Mouse (Mus musculus): ENCODE measurements around the gene Adipor2. TPM values are rescaled to one million over a fixed set of nuclear protein-coding genes. Genes with fewer than 3 reads are reported as not detected.
"Not testable (repeated sequence)": the region's sequence is repeated elsewhere in the genome, so short reads cannot be mapped to it uniquely, and the experiment has no call there.

Adipor2 gene
- polyA plus RNA-seq, 1 experiment: 111 TPM

DNA sequence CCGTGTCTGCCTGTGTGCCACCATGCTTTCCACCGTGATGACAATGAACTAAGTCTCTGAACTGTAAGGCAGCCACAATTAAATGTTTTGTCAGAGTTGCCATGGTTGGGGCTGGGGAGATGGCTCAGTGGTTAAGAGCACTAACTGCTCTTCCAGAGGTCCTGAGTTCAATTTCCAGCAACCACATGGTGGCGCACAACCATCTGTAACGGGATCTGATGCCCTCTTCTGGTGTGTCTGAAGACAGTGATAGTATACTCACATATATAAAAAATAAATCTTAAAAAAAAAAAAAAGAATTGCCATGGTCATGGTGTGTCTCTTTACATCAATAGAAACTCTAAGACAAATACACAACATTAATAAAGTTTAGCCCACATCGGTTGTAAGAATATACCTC is 42.5 kb downstream of the Adipor2 start:
- H3K9ac ChIP-seq (ENCODE audit: low read depth, poor library complexity, severe bottlenecking): no peak overlapping the region
- peaks cover 3% of the 10 kb centered on the region for H3K4me1 ChIP-seq (ENCODE audit: control insufficient read depth, insufficient read depth, low read length)

DNA sequence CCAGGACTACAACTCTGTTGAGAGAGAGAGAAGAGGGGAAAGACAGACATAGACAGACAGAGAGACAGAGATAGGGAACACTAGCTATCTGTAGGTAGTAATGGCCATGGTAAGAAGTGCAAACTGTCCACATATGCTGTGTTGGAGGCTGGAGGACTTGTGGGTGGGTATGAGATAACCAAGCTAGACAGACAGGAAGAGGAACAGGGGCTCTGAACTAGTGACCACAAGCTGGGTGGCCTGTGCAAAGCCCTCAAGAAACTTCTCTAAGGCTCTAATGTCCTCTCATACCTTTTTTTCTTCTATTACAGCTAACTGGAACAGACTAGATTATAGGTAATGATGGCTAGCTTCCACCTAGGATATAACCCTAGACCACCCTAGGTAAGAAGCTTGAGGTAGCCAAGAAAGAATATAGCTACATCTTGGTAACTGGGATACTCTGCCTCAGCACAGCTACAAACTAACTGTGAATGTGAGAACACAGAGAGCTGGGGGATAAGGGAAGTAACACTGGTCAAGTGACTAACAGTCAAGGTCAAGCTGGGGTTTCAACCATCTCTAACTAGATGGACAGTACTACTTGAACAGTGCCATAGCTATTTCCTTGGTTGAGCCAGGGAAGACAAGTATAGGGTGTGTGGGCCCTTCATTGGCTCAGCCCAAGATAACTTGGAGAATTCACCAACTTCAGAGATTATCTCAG is 44.4 kb downstream of the Adipor2 start:
- H3K9ac ChIP-seq (ENCODE audit: low read depth, poor library complexity, severe bottlenecking): no peak overlapping the region
- H3K4me1 ChIP-seq (ENCODE audit: control insufficient read depth, insufficient read depth, low read length): peaks cover 3% of the 10 kb centered on the region
- no peaks in the 10 kb centered on the region for H3K9me3 ChIP-seq (replicated peaks; ENCODE audit: control insufficient read depth, insufficient read depth, low read length, poor library complexity, severe bottlenecking)
- no peak overlapping the region for H3K4me3 ChIP-seq (ENCODE audit: low read depth, low read length)
- TF ChIP-seq POLR2A (IDR thresholded peaks at IDR 0.05; ENCODE audit: insufficient read depth, low read length) (no peak), EP300 (IDR thresholded peaks at IDR 0.05; ENCODE audit: insufficient read depth, low read depth, low read length) (no peak), CTCF (IDR thresholded peaks at IDR 0.05; ENCODE audit: low read depth, low read length) (no peak)
- peaks cover 14% of the 10 kb centered on the region for H3K36me3 ChIP-seq (ENCODE audit: control insufficient read depth, insufficient read depth, low read length, poor library complexity, severe bottlenecking)
- H3K27ac ChIP-seq (ENCODE audit: insufficient read depth, low read length): no peak overlapping the region
- H3K27me3 ChIP-seq (ENCODE audit: control insufficient read depth, insufficient read depth, low read length, poor library complexity, severe bottlenecking): no peaks in the 10 kb centered on the region

More for the DNA sequence above, 42.5 kb downstream of the Adipor2 start:
- TF ChIP-seq CTCF (IDR thresholded peaks at IDR 0.05; ENCODE audit: low read depth, low read length): peak; percentile 22
- no peak for TF ChIP-seq EP300 (IDR thresholded peaks at IDR 0.05; ENCODE audit: insufficient read depth, low read depth, low read length)
- TF ChIP-seq POLR2A (IDR thresholded peaks at IDR 0.05; ENCODE audit: insufficient read depth, low read length): no peak
- Histone ChIP-seq H3K27ac (ENCODE audit: insufficient read depth, low read length) (no peak overlapping the region), H3K36me3 (ENCODE audit: control insufficient read depth, insufficient read depth, low read length, poor library complexity, severe bottlenecking) (peaks cover 6% of the 10 kb centered on the region), H3K4me3 (ENCODE audit: low read depth, low read length) (no peak overlapping the region), H3K27me3 (ENCODE audit: control insufficient read depth, insufficient read depth, low read length, poor library complexity, severe bottlenecking) (no peaks in the 10 kb centered on the region), H3K9me3 (replicated peaks; ENCODE audit: control insufficient read depth, insufficient read depth, low read length, poor library complexity, severe bottlenecking) (no peaks in the 10 kb centered on the region)

DNA sequence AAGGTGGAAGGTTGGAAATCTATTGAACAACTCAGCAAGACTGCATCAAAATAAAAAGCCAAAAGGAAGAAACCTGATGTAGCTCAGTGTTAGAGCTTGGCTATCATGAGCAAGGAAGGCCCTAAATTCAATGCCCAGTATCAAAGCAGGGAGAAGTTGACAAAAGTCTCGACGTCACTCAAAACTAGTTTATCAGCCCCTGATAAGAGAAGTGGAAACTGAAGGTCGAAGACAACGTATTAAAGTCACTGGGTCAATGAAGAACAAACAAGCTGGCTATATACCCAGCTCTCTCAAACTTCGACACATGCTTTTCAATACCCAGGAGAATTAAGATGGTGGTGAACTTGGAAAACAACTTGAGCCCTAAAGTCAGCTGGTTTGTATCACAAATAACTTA is 45.3 kb downstream of the Adipor2 start:
- Histone ChIP-seq H3K9me3 (replicated peaks; ENCODE audit: control insufficient read depth, insufficient read depth, low read length, poor library complexity, severe bottlenecking) (no peaks in the 10 kb centered on the region), H3K27me3 (ENCODE audit: control insufficient read depth, insufficient read depth, low read length, poor library complexity, severe bottlenecking) (no peaks in the 10 kb centered on the region), H3K4me3 (ENCODE audit: low read depth, low read length) (no peak overlapping the region), H3K9ac (ENCODE audit: low read depth, poor library complexity, severe bottlenecking) (no peak overlapping the region), H3K27ac (ENCODE audit: insufficient read depth, low read length) (no peak overlapping the region), H3K36me3 (ENCODE audit: control insufficient read depth, insufficient read depth, low read length, poor library complexity, severe bottlenecking) (peaks cover 19% of the 10 kb centered on the region), H3K4me1 (ENCODE audit: control insufficient read depth, insufficient read depth, low read length) (peaks cover 1% of the 10 kb centered on the region)
- TF ChIP-seq CTCF (IDR thresholded peaks at IDR 0.05; ENCODE audit: low read depth, low read length) (no peak), EP300 (IDR thresholded peaks at IDR 0.05; ENCODE audit: insufficient read depth, low read depth, low read length) (no peak), POLR2A (IDR thresholded peaks at IDR 0.05; ENCODE audit: insufficient read depth, low read length) (no peak)

DNA sequence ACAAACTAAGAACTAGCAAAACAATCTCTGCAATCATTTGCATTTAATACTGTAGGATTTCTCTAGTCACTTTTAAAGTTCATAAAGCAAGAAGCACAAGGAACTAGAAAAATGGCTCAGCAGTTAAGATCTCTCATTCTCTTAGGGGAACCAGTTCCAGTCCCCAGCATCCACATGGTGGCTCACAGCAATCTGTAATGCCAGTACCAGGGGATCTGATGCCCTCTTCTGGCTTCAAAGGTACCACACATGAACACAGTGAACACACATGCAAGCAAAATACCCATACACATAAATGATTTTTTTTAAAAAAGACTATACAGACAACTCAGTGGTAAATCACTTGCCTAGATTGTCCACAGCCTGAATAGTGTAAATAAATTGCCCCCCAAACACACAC is 45.9 kb downstream of the Adipor2 start:
- no peak overlapping the region for H3K9ac ChIP-seq (ENCODE audit: low read depth, poor library complexity, severe bottlenecking)
- H3K36me3 ChIP-seq (ENCODE audit: control insufficient read depth, insufficient read depth, low read length, poor library complexity, severe bottlenecking): peaks cover 19% of the 10 kb centered on the region
- no peak overlapping the region for H3K4me3 ChIP-seq (ENCODE audit: low read depth, low read length)
- no peaks in the 10 kb centered on the region for H3K27me3 ChIP-seq (ENCODE audit: control insufficient read depth, insufficient read depth, low read length, poor library complexity, severe bottlenecking)
- H3K4me1 ChIP-seq (ENCODE audit: control insufficient read depth, insufficient read depth, low read length): no peaks in the 10 kb centered on the region
- H3K9me3 ChIP-seq (replicated peaks; ENCODE audit: control insufficient read depth, insufficient read depth, low read length, poor library complexity, severe bottlenecking): no peaks in the 10 kb centered on the region
- TF ChIP-seq CTCF (IDR thresholded peaks at IDR 0.05; ENCODE audit: low read depth, low read length): no peak
- no peak for TF ChIP-seq EP300 (IDR thresholded peaks at IDR 0.05; ENCODE audit: insufficient read depth, low read depth, low read length)
- no peak for TF ChIP-seq POLR2A (IDR thresholded peaks at IDR 0.05; ENCODE audit: insufficient read depth, low read length)
- H3K27ac ChIP-seq (ENCODE audit: insufficient read depth, low read length): no peak overlapping the region

DNA sequence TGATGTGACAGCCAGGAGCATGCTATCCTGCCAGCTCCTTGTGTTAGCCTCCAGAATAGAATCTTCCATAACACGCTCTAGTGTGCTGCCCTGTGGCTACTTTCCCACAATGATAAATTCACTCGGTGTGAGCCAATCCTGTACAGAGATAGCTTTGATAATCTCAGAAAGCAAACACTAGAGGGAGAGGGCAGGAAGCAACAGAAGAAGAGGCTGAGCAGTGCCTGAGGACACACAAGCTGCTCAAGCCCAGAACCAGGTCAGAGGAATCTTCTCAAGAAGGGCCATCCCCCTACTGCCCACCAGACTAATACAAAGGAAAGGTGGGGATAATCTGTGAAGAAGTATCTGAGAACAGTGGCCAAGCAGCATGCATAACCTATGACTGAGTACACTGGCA is 50.1 kb downstream of the Adipor2 start:
- Histone ChIP-seq H3K9ac (ENCODE audit: low read depth, poor library complexity, severe bottlenecking) (no peak overlapping the region), H3K27me3 (ENCODE audit: control insufficient read depth, insufficient read depth, low read length, poor library complexity, severe bottlenecking) (no peaks in the 10 kb centered on the region), H3K4me3 (ENCODE audit: low read depth, low read length) (no peak overlapping the region), H3K36me3 (ENCODE audit: control insufficient read depth, insufficient read depth, low read length, poor library complexity, severe bottlenecking) (peaks cover 48% of the 10 kb centered on the region), H3K4me1 (ENCODE audit: control insufficient read depth, insufficient read depth, low read length) (no peaks in the 10 kb centered on the region), H3K9me3 (replicated peaks; ENCODE audit: control insufficient read depth, insufficient read depth, low read length, poor library complexity, severe bottlenecking) (no peaks in the 10 kb centered on the region), H3K27ac (ENCODE audit: insufficient read depth, low read length) (no peak overlapping the region)
- no peak for TF ChIP-seq EP300 (IDR thresholded peaks at IDR 0.05; ENCODE audit: insufficient read depth, low read depth, low read length)
- no peak for TF ChIP-seq CTCF (IDR thresholded peaks at IDR 0.05; ENCODE audit: low read depth, low read length)
- no peak for TF ChIP-seq POLR2A (IDR thresholded peaks at IDR 0.05; ENCODE audit: insufficient read depth, low read length)

DNA sequence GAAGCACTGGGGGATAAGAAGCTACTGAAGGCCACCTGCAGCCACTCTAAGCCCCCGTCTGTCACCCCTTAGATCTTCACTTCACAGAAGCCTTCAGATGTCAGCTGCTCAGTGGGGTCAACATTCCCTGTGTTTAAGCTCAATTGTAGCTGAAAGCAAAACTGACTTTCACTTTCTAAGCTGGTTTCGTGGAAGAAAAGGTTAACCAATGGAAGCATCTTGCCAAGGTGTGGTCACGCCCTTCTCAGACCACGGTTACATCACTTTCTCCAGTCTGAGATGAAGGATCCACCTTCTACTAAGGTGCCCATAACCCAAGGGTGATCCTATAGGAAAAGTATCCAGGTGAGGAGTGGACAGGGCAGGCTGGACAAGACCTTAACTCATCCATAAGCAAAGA is 50.7 kb downstream of the Adipor2 start:
- H3K4me1 ChIP-seq (ENCODE audit: control insufficient read depth, insufficient read depth, low read length); H3K27ac ChIP-seq (ENCODE audit: insufficient read depth, low read length); H3K9me3 ChIP-seq (replicated peaks; ENCODE audit: control insufficient read depth, insufficient read depth, low read length, poor library complexity, severe bottlenecking); H3K9ac ChIP-seq (ENCODE audit: low read depth, poor library complexity, severe bottlenecking); H3K4me3 ChIP-seq (ENCODE audit: low read depth, low read length); H3K27me3 ChIP-seq (ENCODE audit: control insufficient read depth, insufficient read depth, low read length, poor library complexity, severe bottlenecking): not testable (repeated sequence)
- peaks cover 49% of the 10 kb centered on the region for H3K36me3 ChIP-seq (ENCODE audit: control insufficient read depth, insufficient read depth, low read length, poor library complexity, severe bottlenecking)
